In the genomic region with DNA sequence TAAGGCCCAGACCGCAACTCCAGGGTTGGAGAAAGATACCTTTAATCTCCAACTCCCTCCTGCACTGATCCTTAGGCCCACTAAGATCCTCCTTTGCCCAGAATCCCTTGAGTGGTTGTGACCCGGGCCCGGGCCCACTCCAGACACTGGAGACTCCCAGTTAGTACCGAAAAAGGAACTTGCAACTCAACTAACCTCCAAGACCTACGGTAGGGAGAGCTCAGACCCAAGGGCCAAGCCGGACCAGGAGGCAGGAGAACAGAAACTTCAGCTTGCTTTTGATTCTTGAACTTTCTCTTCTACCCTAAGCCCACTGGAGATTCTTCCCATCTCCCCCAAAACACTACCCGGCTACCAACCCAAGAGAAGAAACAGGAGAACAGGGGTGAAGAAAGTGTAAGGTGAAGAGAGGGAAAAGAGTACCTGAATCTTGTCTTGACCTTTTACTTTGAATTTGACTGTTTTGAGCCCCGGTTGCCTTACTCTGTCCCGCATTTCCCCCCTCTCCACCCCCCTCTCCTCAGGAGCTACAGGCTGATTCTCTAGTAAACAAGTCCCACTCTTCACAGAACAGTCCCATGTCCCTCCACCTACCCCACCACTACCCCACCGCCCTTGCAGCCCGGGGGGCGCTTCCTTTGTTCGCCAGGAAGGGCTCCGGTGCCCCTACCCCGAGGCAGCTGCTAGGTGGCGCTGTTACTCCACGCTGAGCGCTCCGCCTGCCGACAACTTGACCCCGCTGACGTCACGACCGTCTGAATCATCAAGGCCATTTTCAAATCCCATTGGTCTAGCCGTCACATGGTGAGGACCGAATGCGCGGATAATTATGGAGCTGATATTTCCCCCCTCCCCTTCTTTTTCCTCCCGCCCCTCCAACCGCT, we compare ENCODE assay signal across 9 mouse cellular contexts. TPM values are rescaled to one million over a fixed set of nuclear protein-coding genes. Genes with fewer than 3 reads are reported as not detected.
A peak's percentile ranks its signal among the peaks of the same experiment; 100 is the strongest.
DNase-seq lines count a peak whose midpoint lies in the region; ATAC-seq and TF ChIP-seq lines count a peak whose summit lies in the region.
"Had no signal": no experiment of that assay in that cellular context is flagged by ENCODE, and none has a peak within 500 bp of the region (broad histone marks: within the 10 kb centered on the region; RNA-seq: fewer than 3 reads in every experiment).

No protein-coding gene starts in this region.

- no peaks in the 10 kb centered on the region for H3K9me3 ChIP-seq in liver, embryonic 14.5 days (ENCODE audit: control insufficient read depth, low read length)
- H3K9me3 ChIP-seq in neural tube, embryonic 12.5 days: no peaks in the 10 kb centered on the region

- DNase-seq in ES-CJ7 (ENCODE audit: low read depth, low spot score): peak; percentile 96
- DNase-seq in adrenal gland, postnatal 14 days: peak; percentile 94
- DNase-seq in forelimb bud, embryonic 11.5 days (ENCODE audit: low read depth, low spot score): peak; percentile 91
- peak; percentile 85 for DNase-seq in induced T-regulatory cell, adult 2 months (ENCODE audit: low read depth)
- DNase-seq in liver, embryonic 14.5 days (ENCODE audit: low read depth in 3 of 3, low spot score in 3 of 3): peak; percentile 4 to 22 (median 7)
- DNase-seq in thymus, postnatal 14 days: peak; percentile 62
- no peak for DNase-seq in right cerebral cortex, postnatal 36 days (ENCODE audit: low spot score in 2 of 2)

- ATAC-seq in liver, embryonic 14.5 days (ENCODE audit: insufficient read depth): no peak
- peak; percentile 84 for ATAC-seq in neural tube, embryonic 12.5 days (ENCODE audit: low FRiP score, low read depth)

- no peaks in the 10 kb centered on the region for H3K4me1 ChIP-seq in liver, embryonic 14.5 days (replicated peaks; ENCODE audit: control insufficient read depth in 2 of 2, insufficient read depth in 2 of 2, low read length in 1 of 2)
- peaks cover 8% of the 10 kb centered on the region for H3K4me1 ChIP-seq in neural tube, embryonic 12.5 days

- H3K36me3 ChIP-seq in liver, embryonic 14.5 days (replicated peaks; ENCODE audit: control insufficient read depth, insufficient read depth, low read depth): no peaks in the 10 kb centered on the region
- H3K36me3 ChIP-seq in neural tube, embryonic 12.5 days: no peaks in the 10 kb centered on the region

- H3K4me3 ChIP-seq in liver, embryonic 14.5 days (ENCODE audit: insufficient read depth in 1 of 2, low read depth in 2 of 2, low read length in 2 of 2): no peak overlapping the region
- peak overlapping the region; percentile 56 for H3K4me3 ChIP-seq in neural tube, embryonic 12.5 days

- peaks cover 97% of the 10 kb centered on the region for H3K27me3 ChIP-seq in liver, embryonic 14.5 days (ENCODE audit: control insufficient read depth, insufficient read depth, low read length)
- peaks cover 81% of the 10 kb centered on the region for H3K27me3 ChIP-seq in neural tube, embryonic 12.5 days (replicated peaks)

- H3K4me2 ChIP-seq in liver, embryonic 14.5 days (ENCODE audit: low read depth): no peak overlapping the region
- H3K4me2 ChIP-seq in neural tube, embryonic 12.5 days (replicated peaks): peak overlapping the region; percentile 86

- TF ChIP-seq CTCF in liver, embryonic 14.5 days (IDR thresholded peaks at IDR 0.05; ENCODE audit: low read depth): peak; percentile 76

- H3K9ac ChIP-seq in liver, embryonic 14.5 days (replicated peaks): no peak overlapping the region
- peak overlapping the region; percentile 100 for H3K9ac ChIP-seq in neural tube, embryonic 12.5 days

- WGBS in liver, embryonic 14.5 days (ENCODE audit: insufficient replicate concordance): 3% methylated on average over 30 of the region's 30 CpGs
- 2% methylated on average over 30 of the region's 30 CpGs for WGBS in neural tube, embryonic 12.5 days

- H3K27ac ChIP-seq in liver, embryonic 14.5 days: no peak overlapping the region
- peak overlapping the region; percentile 64 for H3K27ac ChIP-seq in neural tube, embryonic 12.5 days

- no peak for TF ChIP-seq EP300 in liver, embryonic 14.5 days (IDR thresholded peaks at IDR 0.05; ENCODE audit: low read depth)

RNA-seq across cellular contexts. Expression of gene Hoxc10, which starts 0.5 kb away (rescaled TPM):
- total RNA-seq in adrenal gland, postnatal 14 days (2021): 0.19 and 1.1 TPM in 2 replicates
- 0.04 TPM in 1 of 2 replicates, not detected in the other for polyA plus RNA-seq in liver, embryonic 14.5 days (2012; rRNA removed)
- polyA plus RNA-seq in liver, embryonic 14.5 days (2014; fragmentation: Nextera tagmentation; extraction: Ambion mirVana): not detected in 2 replicates
- 62.1 and 77.3 TPM in 2 replicates for polyA plus RNA-seq in neural tube, embryonic 12.5 days (2016; fragmentation: Nextera tagmentation; extraction: Ambion mirVana)

RNA-seq across cellular contexts. Expression of gene Hoxc5, which starts 1.1 kb away (rescaled TPM):
- total RNA-seq in adrenal gland, postnatal 14 days (2021): 6.9 and 7.4 TPM in 2 replicates
- polyA plus RNA-seq in liver, embryonic 14.5 days (2012; rRNA removed): 0.03 and 0.06 TPM in 2 replicates
- polyA plus RNA-seq in liver, embryonic 14.5 days (2014; fragmentation: Nextera tagmentation; extraction: Ambion mirVana): not detected in 2 replicates
- 32.1 and 35.5 TPM in 2 replicates for polyA plus RNA-seq in neural tube, embryonic 12.5 days (2016; fragmentation: Nextera tagmentation; extraction: Ambion mirVana)

RNA-seq across cellular contexts. Expression of gene Hoxc9, which starts 10.1 kb away (rescaled TPM):
- total RNA-seq in adrenal gland, postnatal 14 days (2021): 1.8 and 2.1 TPM in 2 replicates
- polyA plus RNA-seq in liver, embryonic 14.5 days (2012; rRNA removed): 0.03 TPM in 1 of 2 replicates, not detected in the other
- not detected in 2 replicates for polyA plus RNA-seq in liver, embryonic 14.5 days (2014; fragmentation: Nextera tagmentation; extraction: Ambion mirVana)
- 45.2 and 47.4 TPM in 2 replicates for polyA plus RNA-seq in neural tube, embryonic 12.5 days (2016; fragmentation: Nextera tagmentation; extraction: Ambion mirVana)

RNA-seq across cellular contexts. Expression of gene Hoxc11, which starts 11.9 kb away (rescaled TPM):
- total RNA-seq in adrenal gland, postnatal 14 days (2021): not detected in 2 replicates
- polyA plus RNA-seq in liver, embryonic 14.5 days (2012; rRNA removed): not detected in 2 replicates
- polyA plus RNA-seq in liver, embryonic 14.5 days (2014; fragmentation: Nextera tagmentation; extraction: Ambion mirVana): not detected in 2 replicates
- polyA plus RNA-seq in neural tube, embryonic 12.5 days (2016; fragmentation: Nextera tagmentation; extraction: Ambion mirVana): 4.3 and 5.7 TPM in 2 replicates
- polyA plus RNA-seq: large intestine, adult 2 months had no signal

RNA-seq across cellular contexts. Expression of gene Hoxc8, which starts 24.3 kb away (rescaled TPM):
- 19.2 and 20.1 TPM in 2 replicates for total RNA-seq in adrenal gland, postnatal 14 days (2021)
- 0.04 TPM in 1 of 2 replicates, not detected in the other for polyA plus RNA-seq in liver, embryonic 14.5 days (2012; rRNA removed)
- 0.04 TPM in 1 of 2 replicates, not detected in the other for polyA plus RNA-seq in liver, embryonic 14.5 days (2014; fragmentation: Nextera tagmentation; extraction: Ambion mirVana)
- 44.5 and 65.6 TPM in 2 replicates for polyA plus RNA-seq in neural tube, embryonic 12.5 days (2016; fragmentation: Nextera tagmentation; extraction: Ambion mirVana)

Comparison
In these comparisons a context has a peak if more than half of its experiments do, and no peak if none do; other contexts are left out.
1. DNase-seq: peak in ES-CJ7 (single experiment), adrenal gland, postnatal 14 days (single experiment), forelimb bud, embryonic 11.5 days (single experiment), induced T-regulatory cell, adult 2 months (single experiment), liver, embryonic 14.5 days (3 of 3) and thymus, postnatal 14 days (single experiment); none in right cerebral cortex, postnatal 36 days (0 of 2).
2. RNA of gene Hoxc10, which starts 0.5 kb away (polyA plus RNA-seq): 62.1 to 77.3 TPM in neural tube, embryonic 12.5 days; 0.04 TPM in liver, embryonic 14.5 days; every median in the first group is over 10 times any median in the second.
3. RNA of gene Hoxc5, which starts 1.1 kb away (polyA plus RNA-seq): 32.1 to 35.5 TPM in neural tube, embryonic 12.5 days; 0.03 to 0.06 TPM in liver, embryonic 14.5 days; every median in the first group is over 10 times any median in the second.
4. RNA of gene Hoxc9, which starts 10.1 kb away (polyA plus RNA-seq): 45.2 to 47.4 TPM in neural tube, embryonic 12.5 days; 0.03 TPM in liver, embryonic 14.5 days; every median in the first group is over 10 times any median in the second.